24 mouse cellular contexts compared by ENCODE assay signal in genomic region chr2:112630669-112631068, GRCm38 (mm10).
DNase-seq lines count a peak whose midpoint lies in the region; ATAC-seq and TF ChIP-seq lines count a peak whose summit lies in the region.
"Had no signal": no experiment of that assay in that cellular context is flagged by ENCODE, and none has a peak within 500 bp of the region (broad histone marks: within the 10 kb centered on the region; RNA-seq: fewer than 3 reads in every experiment).

No protein-coding gene starts in this region.

- ATAC-seq in kidney, embryonic 14.5 days (ENCODE audit: low FRiP score, low TSS enrichment), result peak; percentile 60
- ATAC-seq in kidney, embryonic 16.5 days (ENCODE audit: low FRiP score, low TSS enrichment), result peak; percentile 78; the same call in 1 of the 2 replicates
- ATAC-seq: activated CD4-positive, CD25-positive, alpha-beta regulatory T cell, adult 4 months; CD4-positive, CD25-positive, alpha-beta regulatory T cell, adult 4 months; forebrain, embryonic 13.5 days; forebrain, embryonic 15.5 days; Patski had no signal

- no peaks in the 10 kb centered on the region for H3K4me1 ChIP-seq in kidney, embryonic 14.5 days (ENCODE audit: control insufficient read depth, insufficient read depth, low read length)
- H3K4me1 ChIP-seq in kidney, adult 2 months (ENCODE audit: control insufficient read depth, insufficient read depth, low read length), result no peaks in the 10 kb centered on the region
- H3K4me1 ChIP-seq in kidney, embryonic 16.5 days (ENCODE audit: insufficient read depth, low read length), result no peaks in the 10 kb centered on the region
- H3K4me1 ChIP-seq: embryonic facial prominence, embryonic 10.5 days; embryonic facial prominence, embryonic 12.5 days; forebrain, embryonic 13.5 days; forebrain, embryonic 15.5 days had no signal

- DNase-seq in kidney, adult 2 months, result no peak
- DNase-seq in kidney, adult 18-20 months, result no peak
- DNase-seq in kidney, postnatal 10 days, result peak; percentile 20
- no peak for DNase-seq in kidney, postnatal 25 days
- DNase-seq: adrenal gland, adult 8-10 months; adrenal gland, postnatal 14 days; adrenal gland, postnatal 36 days; B cell, adult 2 months; cerebellum, adult 11-12 months; cerebellum, adult 2 months; cerebellum, adult 9-10 months; cerebellum, postnatal 10 days; cerebellum, postnatal 25 days had no signal

- WGBS in kidney, embryonic 14.5 days, result 50% methylated on average over 11 of the region's 11 CpGs
- WGBS in kidney, adult 2 months, result 49% methylated on average over 11 of the region's 11 CpGs
- 47% methylated on average over 11 of the region's 11 CpGs for WGBS in kidney, embryonic 16.5 days

- no peaks in the 10 kb centered on the region for H3K36me3 ChIP-seq in kidney, embryonic 14.5 days (ENCODE audit: control insufficient read depth, insufficient read depth, low read length)
- no peaks in the 10 kb centered on the region; the same call in 1 of the 2 replicates for H3K36me3 ChIP-seq in kidney, adult 2 months (ENCODE audit: control insufficient read depth, insufficient read depth, low read length)
- H3K36me3 ChIP-seq in kidney, embryonic 16.5 days (ENCODE audit: insufficient read depth, low read length), result no peaks in the 10 kb centered on the region
- H3K36me3 ChIP-seq: embryonic facial prominence, embryonic 12.5 days had no signal

- H3K27me3 ChIP-seq in kidney, embryonic 14.5 days (ENCODE audit: control insufficient read depth, insufficient read depth, low read length), result no peaks in the 10 kb centered on the region
- H3K27me3 ChIP-seq in kidney, adult 2 months (replicated peaks; ENCODE audit: control insufficient read depth, insufficient read depth, low read length), result no peaks in the 10 kb centered on the region
- H3K27me3 ChIP-seq in kidney, embryonic 16.5 days (ENCODE audit: insufficient read depth, low read length), result no peaks in the 10 kb centered on the region
- H3K27me3 ChIP-seq: CH12.LX; embryonic facial prominence, embryonic 12.5 days; forebrain, embryonic 13.5 days; forebrain, embryonic 15.5 days; Patski had no signal

- H3K4me2 ChIP-seq in kidney, embryonic 14.5 days (replicated peaks; ENCODE audit: low read depth, low read length), result no peak overlapping the region
- no peak overlapping the region for H3K4me2 ChIP-seq in kidney, embryonic 16.5 days (replicated peaks; ENCODE audit: low read depth, low read length)
- H3K4me2 ChIP-seq: embryonic facial prominence, embryonic 12.5 days; forebrain, embryonic 13.5 days; forebrain, embryonic 15.5 days had no signal

- no peak overlapping the region for H3K4me3 ChIP-seq in kidney, embryonic 14.5 days (ENCODE audit: low read length)
- no peak overlapping the region for H3K4me3 ChIP-seq in kidney, adult 2 months (ENCODE audit: insufficient read depth, low read depth, low read length)
- H3K4me3 ChIP-seq in kidney, embryonic 16.5 days (ENCODE audit: low read length), result no peak overlapping the region
- H3K4me3 ChIP-seq: embryonic facial prominence, embryonic 10.5 days; embryonic facial prominence, embryonic 12.5 days; forebrain, embryonic 13.5 days; forebrain, embryonic 15.5 days had no signal

- H3K27ac ChIP-seq in kidney, embryonic 14.5 days (ENCODE audit: low read depth, low read length), result no peak overlapping the region
- H3K27ac ChIP-seq in kidney, adult 2 months (ENCODE audit: insufficient read depth, low read depth, low read length), result no peak overlapping the region
- H3K27ac ChIP-seq in kidney, embryonic 16.5 days (ENCODE audit: low read length), result no peak overlapping the region
- H3K27ac ChIP-seq: embryonic facial prominence, embryonic 10.5 days; embryonic facial prominence, embryonic 12.5 days; forebrain, embryonic 13.5 days; forebrain, embryonic 15.5 days had no signal

- H3K9ac ChIP-seq in kidney, embryonic 14.5 days (ENCODE audit: low read depth, low read length), result no peak overlapping the region
- H3K9ac ChIP-seq in kidney, embryonic 16.5 days (replicated peaks; ENCODE audit: low read length), result no peak overlapping the region
- H3K9ac ChIP-seq: embryonic facial prominence, embryonic 12.5 days; forebrain, embryonic 13.5 days; forebrain, embryonic 15.5 days had no signal

- no peaks in the 10 kb centered on the region for H3K9me3 ChIP-seq in kidney, embryonic 14.5 days (ENCODE audit: control insufficient read depth, low read length)
- H3K9me3 ChIP-seq in kidney, embryonic 16.5 days (ENCODE audit: low read length), result no peaks in the 10 kb centered on the region
- H3K9me3 ChIP-seq: embryonic facial prominence, embryonic 10.5 days; embryonic facial prominence, embryonic 12.5 days; forebrain, embryonic 13.5 days; forebrain, embryonic 15.5 days; G1E had no signal

- no peak for TF ChIP-seq CTCF in kidney, adult 2 months (conservative IDR thresholded peaks at IDR 0.05; ENCODE audit: insufficient read depth, insufficient read length, low read depth, low read length)

- TF ChIP-seq POLR2A in kidney, adult 2 months (IDR thresholded peaks at IDR 0.05; ENCODE audit: low read depth, low read length), result no peak
